Comparison of ENCODE assay signal across 18 mouse cellular contexts in genomic region chr13:81979289-81979688, GRCm38 (mm10).
"Had no signal": no experiment of that assay in that cellular context is flagged by ENCODE, and none has a peak within 500 bp of the region (broad histone marks: within the 10 kb centered on the region; RNA-seq: fewer than 3 reads in every experiment).

No protein-coding gene starts in this region.

- ATAC-seq: liver, postnatal 0 days; lung, postnatal 0 days had no signal

- H3K36me3 ChIP-seq: liver, embryonic 13.5 days; liver, embryonic 15.5 days; lung, embryonic 15.5 days; neural tube, embryonic 12.5 days; stomach, embryonic 15.5 days had no signal

- H3K4me1 ChIP-seq: liver, embryonic 13.5 days; liver, embryonic 15.5 days; lung, embryonic 15.5 days; megakaryocyte, embryonic 14.5 days; neural tube, embryonic 12.5 days; stomach, embryonic 15.5 days had no signal

- H3K27ac ChIP-seq: liver, embryonic 13.5 days; liver, embryonic 15.5 days; lung, embryonic 15.5 days; macrophage; neural tube, embryonic 12.5 days; stomach, embryonic 15.5 days; stomach, postnatal 0 days had no signal

- H3K9me3 ChIP-seq: liver, embryonic 13.5 days; liver, embryonic 15.5 days; lung, embryonic 15.5 days; megakaryocyte, embryonic 14.5 days; neural tube, embryonic 12.5 days; stomach, embryonic 15.5 days had no signal

- H3K9ac ChIP-seq: liver, embryonic 13.5 days; liver, embryonic 15.5 days; liver, postnatal 0 days; lung, embryonic 15.5 days; neural tube, embryonic 12.5 days; stomach, embryonic 15.5 days had no signal

- DNase-seq: liver, embryonic 13.5 days; liver, postnatal 0 days; lung, adult 2 months; lung, postnatal 14 days; lung, postnatal 36 days; midbrain, embryonic 14.5 days; right cerebral cortex, postnatal 14 days; thymus, adult 2 months; thymus, postnatal 25 days; thymus, postnatal 4 days had no signal

- H3K4me2 ChIP-seq: liver, embryonic 13.5 days; liver, embryonic 15.5 days; lung, embryonic 15.5 days; neural tube, embryonic 12.5 days; stomach, embryonic 15.5 days had no signal

- H3K4me3 ChIP-seq: liver, embryonic 13.5 days; liver, embryonic 15.5 days; lung, embryonic 15.5 days; megakaryocyte, embryonic 14.5 days; neural tube, embryonic 12.5 days; stomach, embryonic 15.5 days had no signal

- H3K27me3 ChIP-seq: liver, embryonic 13.5 days; liver, embryonic 15.5 days; lung, embryonic 15.5 days; megakaryocyte, embryonic 14.5 days; neural tube, embryonic 12.5 days; stomach, embryonic 15.5 days had no signal
